Mouse (Mus musculus): Measurements from ENCODE around the gene Ptpn18.
A peak's percentile ranks its signal among the peaks of the same experiment; 100 is the strongest.

Ptpn18 gene

GRCm38 (mm10) chr1:34464310-34464817 is 4.8 kb downstream of the Ptpn18 start:
- peak; percentile 13 to 53 for DNase-seq (ENCODE audit: low read depth in 1 of 2, low spot score in 2 of 2)

DNA sequence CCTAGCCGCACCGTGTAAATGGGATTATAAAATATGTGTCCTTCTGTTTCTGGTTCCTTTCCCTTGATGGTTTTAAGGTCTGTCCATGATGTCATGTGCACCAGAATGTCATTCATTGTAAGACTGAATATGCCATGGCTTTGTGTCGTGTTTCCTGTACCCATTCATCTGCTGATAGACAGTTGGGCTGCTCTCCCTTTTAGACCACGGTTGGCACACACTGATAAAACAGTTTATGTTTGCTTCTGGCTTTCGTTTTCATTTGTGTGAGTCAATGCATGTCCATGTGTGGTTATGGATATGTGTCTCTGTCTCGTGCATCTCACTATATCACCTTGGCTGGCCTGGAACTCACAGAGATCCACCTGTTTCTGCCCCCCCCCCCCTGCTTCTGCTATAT is 5.9 kb downstream of the Ptpn18 start:
- no peak for DNase-seq (ENCODE audit: low read depth in 1 of 2, low spot score in 2 of 2)

- DNase-seq (ENCODE audit: low read depth in 1 of 2, low spot score in 2 of 2) = no peak
These were observed 8.5 kb downstream of the Ptpn18 start for GRCm38 (mm10) chr1:34468051-34468450.

- DNase-seq (ENCODE audit: low read depth in 1 of 2, low spot score in 2 of 2) = no peak
These were observed 8.9 kb downstream of the Ptpn18 start for GRCm38 (mm10) chr1:34468500-34468899.

GRCm38 (mm10) chr1:34469801-34470200 is 10.2 kb downstream of the Ptpn18 start:
- DNase-seq (ENCODE audit: low read depth in 1 of 2, low spot score in 2 of 2) = no peak

DNA sequence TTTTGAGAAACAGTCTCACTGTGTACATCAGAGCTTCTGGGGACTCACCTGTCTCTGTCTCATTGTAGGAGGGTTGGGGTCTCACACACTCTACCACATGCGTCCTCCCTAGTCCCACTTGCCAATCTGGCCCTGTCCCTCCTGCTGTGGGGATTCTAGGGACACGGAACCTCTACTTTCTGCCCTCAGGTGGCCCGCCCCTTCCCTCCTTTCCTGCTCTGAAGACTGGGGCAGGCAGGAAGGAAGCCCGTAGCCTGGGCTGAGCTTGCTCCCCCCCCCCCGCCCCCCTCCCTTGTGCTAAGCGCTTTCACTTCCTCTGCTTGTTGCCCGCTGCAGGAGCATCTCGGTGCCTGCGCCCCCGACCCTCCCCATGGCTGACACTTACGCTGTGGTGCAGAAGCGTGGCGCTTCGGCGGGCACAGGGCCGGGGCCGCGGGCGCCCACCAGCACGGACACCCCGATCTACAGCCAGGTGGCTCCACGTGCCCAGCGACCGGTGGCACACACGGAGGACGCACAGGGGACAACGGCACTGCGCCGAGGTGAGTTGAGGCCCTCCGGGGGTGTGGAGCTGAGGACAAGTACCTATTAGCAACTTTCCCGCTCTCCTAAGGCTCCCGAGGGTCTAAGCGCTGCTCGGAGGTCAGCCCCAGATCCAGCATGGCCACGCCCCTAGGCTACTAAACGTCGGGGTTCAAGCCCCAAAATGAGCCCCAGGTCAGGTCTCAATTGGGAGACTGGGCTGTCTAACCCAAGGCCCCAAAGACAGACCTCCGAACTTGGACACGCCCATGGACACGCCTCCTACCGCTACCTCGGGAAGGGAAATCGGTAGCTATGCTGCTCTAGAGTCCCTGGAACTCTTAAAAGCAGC is 13.1 kb downstream of the Ptpn18 start:
- DNase-seq (ENCODE audit: low read depth in 1 of 2, low spot score in 2 of 2) = peak in 1 of 2 experiments; percentile 25

- DNase-seq (ENCODE audit: low read depth in 1 of 2, low spot score in 2 of 2) = no peak
These were observed 19.5 kb downstream of the Ptpn18 start for GRCm38 (mm10) chr1:34478891-34479655.

DNA sequence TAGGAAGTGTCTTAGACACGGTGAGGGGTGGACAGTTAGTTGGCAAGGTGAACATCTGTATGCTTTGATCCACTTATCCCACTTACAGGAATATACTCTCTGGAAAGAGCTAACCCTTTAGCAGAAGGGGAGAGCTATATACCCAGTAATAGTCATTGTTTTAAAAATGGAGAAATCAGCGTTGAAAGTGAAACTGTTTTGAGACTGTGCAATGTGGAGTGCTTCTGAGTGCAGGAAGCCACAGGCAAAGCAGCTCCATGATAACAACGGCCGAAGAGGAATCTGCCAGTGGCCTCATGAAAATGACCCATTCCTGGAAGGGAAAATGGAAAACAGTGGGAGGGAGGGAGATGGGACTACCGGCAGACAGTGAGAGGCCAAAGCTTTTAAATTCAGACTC is 21.2 kb downstream of the Ptpn18 start:
- DNase-seq (ENCODE audit: low read depth in 1 of 2, low spot score in 2 of 2) = no peak

DNA sequence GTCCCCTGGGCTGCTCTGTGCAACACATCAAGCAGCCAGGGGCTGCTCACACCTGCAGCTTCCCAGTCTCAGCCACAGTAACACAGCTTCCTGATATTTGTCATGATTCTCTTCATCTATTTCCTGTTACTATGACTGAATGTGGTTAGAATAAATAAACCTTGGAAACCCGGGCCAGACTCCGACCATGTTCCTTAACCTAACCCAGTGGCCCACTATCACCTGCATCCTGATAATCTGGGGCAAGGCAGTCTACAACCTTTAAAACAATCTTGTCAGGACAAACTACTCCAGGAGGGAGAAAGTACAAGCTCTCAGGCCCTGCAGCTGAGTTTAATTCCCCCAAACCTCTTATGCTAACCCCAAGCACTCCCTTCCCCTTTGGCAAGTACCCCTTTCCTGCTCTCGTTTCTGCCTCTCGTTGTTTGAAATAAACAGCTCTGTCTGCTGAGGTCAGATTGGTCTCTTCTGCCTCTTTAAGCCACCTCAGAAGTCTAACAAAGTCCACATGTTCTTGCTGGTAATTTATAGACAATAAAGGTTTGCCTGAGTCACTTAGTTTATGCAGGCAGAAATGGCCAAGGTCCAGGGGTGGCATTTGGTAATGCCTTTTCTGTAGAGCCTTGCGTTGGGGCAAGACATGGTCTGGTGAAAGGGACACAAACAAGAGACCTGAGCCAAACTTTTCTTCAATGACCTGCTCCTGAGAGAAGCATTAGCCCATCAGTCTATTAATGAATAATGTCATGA is 22.5 kb downstream of the Ptpn18 start:
- no peak for DNase-seq (ENCODE audit: low read depth in 1 of 2, low spot score in 2 of 2)

GRCm38 (mm10) chr1:34484470-34484869 is 24.9 kb downstream of the Ptpn18 start:
- no peak for DNase-seq (ENCODE audit: low read depth in 1 of 2, low spot score in 2 of 2)

GRCm38 (mm10) chr1:34485461-34486188 is 26.1 kb downstream of the Ptpn18 start:
- DNase-seq (ENCODE audit: low read depth in 1 of 2, low spot score in 2 of 2) = peak; percentile 13 to 47

- DNase-seq (ENCODE audit: low read depth in 1 of 2, low spot score in 2 of 2) = no peak
These were observed 27.8 kb downstream of the Ptpn18 start for GRCm38 (mm10) chr1:34487383-34487782.

GRCm38 (mm10) chr1:34489852-34490541 is 30.4 kb downstream of the Ptpn18 start:
- DNase-seq (ENCODE audit: low read depth in 1 of 2, low spot score in 2 of 2) = no peak

DNA sequence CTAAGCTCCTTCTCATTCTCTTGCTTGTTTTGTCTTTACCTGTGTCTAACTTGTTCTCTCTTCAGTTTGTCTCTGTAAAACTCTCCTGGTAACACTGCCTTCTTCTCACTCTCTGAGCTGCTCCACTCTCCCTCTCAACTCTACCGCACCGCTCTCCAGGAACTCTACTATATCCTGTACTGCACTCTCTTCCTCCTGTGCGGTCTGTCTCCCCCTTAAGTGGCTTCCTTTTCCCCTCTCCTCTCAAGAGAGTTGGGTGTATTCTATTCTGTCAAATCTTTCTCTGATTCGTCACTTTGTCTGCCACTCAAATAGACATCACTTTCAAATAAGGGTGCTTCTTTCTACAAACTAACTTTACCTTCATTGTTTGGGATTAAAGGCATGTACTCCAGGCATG is 31.9 kb downstream of the Ptpn18 start:
- no peak for DNase-seq (ENCODE audit: low read depth in 1 of 2, low spot score in 2 of 2)

GRCm38 (mm10) chr1:34502991-34503390 is 43.4 kb downstream of the Ptpn18 start:
- DNase-seq (ENCODE audit: low read depth in 1 of 2, low spot score in 2 of 2) = no peak

DNA sequence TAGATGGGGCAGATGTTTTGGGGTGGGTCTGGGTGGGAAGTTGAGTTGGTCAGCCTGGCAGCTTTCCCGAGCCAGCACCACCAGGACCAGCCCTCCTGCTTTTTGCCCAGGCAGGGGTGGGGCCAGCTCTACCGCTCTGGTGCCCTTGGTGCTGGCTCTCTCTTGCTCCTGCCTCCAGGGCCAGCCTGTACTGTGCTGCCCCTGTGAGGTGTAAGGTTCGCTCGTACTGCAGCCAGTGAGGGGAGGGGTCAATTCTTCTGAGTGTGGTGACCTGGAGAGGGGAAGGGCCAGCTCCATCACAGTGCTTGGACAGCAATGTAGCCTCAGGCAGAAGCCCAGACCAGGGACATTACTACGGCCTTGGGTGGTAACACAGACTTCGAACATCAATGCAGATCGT is 45.7 kb downstream of the Ptpn18 start:
- no peak for DNase-seq (ENCODE audit: low read depth in 1 of 2, low spot score in 2 of 2)

DNA sequence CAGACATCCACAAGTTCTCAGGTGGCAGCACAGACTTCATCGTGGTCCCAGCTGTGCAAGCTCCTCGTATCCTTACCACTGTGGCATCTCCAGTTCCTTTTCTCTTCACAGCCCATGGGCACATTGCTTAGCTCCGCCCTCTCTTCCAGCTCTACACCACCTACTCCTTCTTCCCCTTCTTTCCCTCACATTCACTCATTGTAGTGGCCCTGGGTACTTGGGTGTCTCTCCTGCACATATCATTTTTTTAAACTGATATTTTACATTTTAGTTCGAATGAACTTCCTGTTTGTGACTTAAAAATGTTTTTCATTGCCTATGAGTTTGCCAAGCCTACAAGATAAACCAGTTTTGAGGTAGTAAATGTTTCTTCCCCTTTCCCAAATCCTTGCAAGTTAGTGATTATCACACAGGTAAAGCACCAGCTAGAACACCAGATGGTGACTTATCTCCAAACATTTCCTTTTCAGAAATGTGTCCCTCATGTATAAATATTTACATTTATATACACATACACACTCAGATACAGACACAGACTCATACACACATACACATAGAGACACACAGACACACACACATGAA is 46.5 kb downstream of the Ptpn18 start:
- DNase-seq (ENCODE audit: low read depth in 1 of 2, low spot score in 2 of 2) = no peak

GRCm38 (mm10) chr1:34507986-34508385 is 48.4 kb downstream of the Ptpn18 start:
- no peak for DNase-seq (ENCODE audit: low read depth in 1 of 2, low spot score in 2 of 2)

- DNase-seq (ENCODE audit: low read depth in 1 of 2, low spot score in 2 of 2) = no peak
These were observed 51.0 kb downstream of the Ptpn18 start for GRCm38 (mm10) chr1:34510575-34510981.

DNA sequence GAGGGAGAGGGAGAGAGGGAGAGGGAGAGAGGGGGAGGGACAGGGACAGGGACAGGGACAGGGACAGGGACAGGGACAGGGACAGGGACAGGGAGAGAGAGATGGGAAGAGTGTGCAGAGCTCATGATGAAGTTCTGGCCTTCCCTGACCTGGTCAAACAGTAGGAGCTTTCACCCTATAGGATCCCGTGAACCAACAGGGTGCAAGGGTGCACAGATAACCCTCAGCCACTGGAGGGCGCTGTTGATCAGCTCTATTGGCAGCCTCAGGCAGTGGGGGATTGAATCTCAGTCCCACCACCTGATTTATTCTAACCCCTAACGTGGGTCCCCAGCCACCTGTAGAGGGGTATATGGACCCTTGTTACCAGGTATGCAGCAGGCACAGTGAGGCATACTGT is 51.5 kb downstream of the Ptpn18 start:
- peak in 1 of 2 experiments; percentile 45 for DNase-seq (ENCODE audit: low read depth in 1 of 2, low spot score in 2 of 2)
